Mouse (Mus musculus) C2C12 (cell line): Measurements from ENCODE around the gene Ncbp3. TPM values are rescaled to one million over a fixed set of nuclear protein-coding genes. Genes with fewer than 3 reads are reported as not detected.

Experiments used
- H3K27me3 ChIP-seq: one replicate; pipeline ENCODE4 v1.6.1; 2011; ENCODE audit not compliant: control insufficient read depth, insufficient read depth, insufficient read length
- H3K36me3 ChIP-seq: one replicate; pipeline ENCODE4 v1.6.1; 2011; ENCODE audit not compliant: control insufficient read depth, insufficient read depth
- H3K4me3 ChIP-seq: one replicate; pipeline ENCODE4 v1.5.1; 2011; ENCODE audit warnings: mild to moderate bottlenecking, control low read depth; ENCODE audit not compliant: poor library complexity, insufficient read depth, severe bottlenecking
- H3K79me2 ChIP-seq: one replicate; pipeline ENCODE4 v1.6.1; 2011; ENCODE audit not compliant: control insufficient read depth, insufficient read depth
- H3K79me3 ChIP-seq: one replicate; pipeline ENCODE4 v1.6.1; 2011; ENCODE audit warnings: low read depth, control low read depth
- H3ac ChIP-seq: one replicate; pipeline ENCODE3; 2011; ENCODE audit warnings: low read depth; ENCODE audit not compliant: control insufficient read depth, insufficient read length
- CEBPB ChIP-seq: IDR thresholded peaks from one replicate; pipeline ENCODE4 v1.6.1; 2011; ENCODE audit warnings: low read depth, mild to moderate bottlenecking, control low read depth, moderate library complexity
- CTCF ChIP-seq: IDR thresholded peaks from one replicate; pipeline ENCODE4 v1.5.1; 2011; ENCODE audit not compliant: control insufficient read depth, insufficient read depth, insufficient read length
- FOSL1 ChIP-seq: IDR thresholded peaks from one replicate; pipeline ENCODE4 v1.8.0; 2011; ENCODE audit warnings: mild to moderate bottlenecking, low read length; ENCODE audit not compliant: poor library complexity, insufficient read depth, severe bottlenecking
- MAX ChIP-seq: IDR thresholded peaks from one replicate; pipeline ENCODE4 v1.6.1; 2011; ENCODE audit warnings: mild to moderate bottlenecking, control low read depth
- MYOD1 ChIP-seq: IDR thresholded peaks from one replicate; pipeline ENCODE4 v1.6.1; 2011; ENCODE audit warnings: low read depth; ENCODE audit not compliant: control insufficient read depth, insufficient read length
- MYOG ChIP-seq: IDR thresholded peaks from one replicate; pipeline ENCODE4 v1.6.1; 2011; ENCODE audit not compliant: control insufficient read depth, insufficient read length; ENCODE audit errors: extremely low read depth
- USF1 ChIP-seq: IDR thresholded peaks from one replicate; pipeline ENCODE4 v1.6.1; 2011; ENCODE audit warnings: low read depth, mild to moderate bottlenecking, control low read depth, moderate library complexity
- long read RNA-seq, 2 experiments: library from polyadenylated mRNA; unstranded; transcript quantifications; one replicate each; pipeline ENCODE4 v2.0.0; 2019 to 2020
- polyA plus RNA-seq: library from polyadenylated mRNA; unstranded; fragments of >200 nt; fragmentation: generic; extraction: Trizol; gene quantifications from one replicate; pipeline ENCODE4 v1.2.1, GENCODE M21; 2012; ENCODE audit warnings: missing spikeins

Ncbp3 gene
- polyA plus RNA-seq, result 3.6 TPM
- long read RNA-seq, experiment 1, full-length matches to known transcripts, result 15 of 22 reads
- long read RNA-seq, experiment 1, partial matches to known transcripts, result 4 of 22 reads
- long read RNA-seq, experiment 1, other reads (novel, unspliced or antisense), result 3 of 22 reads
- long read RNA-seq, experiment 2, full-length matches to known transcripts, result 177 of 188 reads
- long read RNA-seq, experiment 2, partial matches to known transcripts, result 4 of 188 reads
- long read RNA-seq, experiment 2, other reads (novel, unspliced or antisense), result 7 of 188 reads

DNA sequence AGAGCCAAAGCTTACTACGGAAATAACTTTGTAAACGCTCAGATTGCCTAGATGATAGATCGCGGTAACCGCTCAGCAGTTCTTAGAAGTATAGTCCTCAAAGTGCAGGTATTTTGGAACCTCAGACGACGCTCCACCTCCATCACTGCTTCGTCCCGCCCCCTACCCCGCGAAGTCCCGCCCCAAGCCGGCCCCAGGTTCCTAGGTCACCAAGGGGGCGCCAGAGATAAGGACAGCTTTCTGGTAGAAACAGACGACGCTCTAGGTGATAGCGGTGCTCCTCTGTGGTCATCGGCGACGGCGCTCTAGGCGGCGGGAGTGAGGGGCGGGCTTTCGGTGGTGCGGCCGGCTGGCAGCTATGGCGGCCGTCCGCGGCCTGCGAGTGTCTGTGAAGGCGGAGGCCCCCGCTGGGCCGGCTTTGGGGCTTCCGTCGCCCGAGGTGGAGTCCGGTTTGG lies at the start of gene Ncbp3:
Gene Ncbp3, plus strand, starts transcription at position 242 of the 455 bp plus-strand sequence.
- TF ChIP-seq CEBPB, result no peak
- no peak for TF ChIP-seq MYOG
- no peak for TF ChIP-seq FOSL1
- TF ChIP-seq MAX, result peak; percentile 72
- TF ChIP-seq USF1, result no peak
- no peak for TF ChIP-seq MYOD1
- peak; percentile 88 for TF ChIP-seq CTCF
- H3K36me3 ChIP-seq, result peaks cover 27% of the 10 kb centered on the region
- H3K27me3 ChIP-seq, result no peaks in the 10 kb centered on the region
- H3ac ChIP-seq, result peak within 1 kb of the TSS; percentile 99
- H3K4me3 ChIP-seq, result peak within 1 kb of the TSS; percentile 85
- H3K79me3 ChIP-seq, result peaks cover 9% of the 10 kb centered on the region
- peaks cover 35% of the 10 kb centered on the region for H3K79me2 ChIP-seq

DNA sequence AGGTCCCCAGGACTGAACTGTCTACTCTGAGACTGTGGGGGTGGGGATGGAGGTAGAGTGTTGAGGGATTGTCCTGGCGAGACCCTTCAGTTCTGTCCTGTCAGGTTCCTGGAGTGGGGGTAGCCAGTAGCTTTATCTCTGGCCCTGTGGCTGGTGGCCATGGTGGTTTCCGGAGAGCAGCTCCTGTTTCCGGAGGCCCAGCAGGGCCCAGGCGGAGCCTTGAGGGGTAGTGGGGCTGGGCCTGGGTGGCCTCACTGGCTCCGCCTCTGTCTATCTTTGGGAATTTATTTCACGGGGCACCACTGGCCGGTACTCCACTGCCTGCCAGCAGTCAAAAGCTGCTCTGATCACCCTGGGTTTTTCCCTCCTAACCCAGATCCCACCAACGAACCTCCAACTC lies 48.8 kb upstream of the Ncbp3 start, which contains the start of gene P2rx1:
Gene P2rx1, plus strand, starts transcription at position 333 of the 400 bp plus-strand sequence.
- no peaks in the 10 kb centered on the region for H3K27me3 ChIP-seq
- no peaks in the 10 kb centered on the region for H3K79me3 ChIP-seq
- TF ChIP-seq MYOG (no peak), MAX (no peak), CTCF (no peak), FOSL1 (no peak), USF1 (no peak), MYOD1 (no peak), CEBPB (no peak)
- no peak within 1 kb of the TSS for H3ac ChIP-seq
- H3K79me2 ChIP-seq, result no peaks in the 10 kb centered on the region
- no peaks in the 10 kb centered on the region for H3K36me3 ChIP-seq
- H3K4me3 ChIP-seq, result no peak within 1 kb of the TSS

DNA sequence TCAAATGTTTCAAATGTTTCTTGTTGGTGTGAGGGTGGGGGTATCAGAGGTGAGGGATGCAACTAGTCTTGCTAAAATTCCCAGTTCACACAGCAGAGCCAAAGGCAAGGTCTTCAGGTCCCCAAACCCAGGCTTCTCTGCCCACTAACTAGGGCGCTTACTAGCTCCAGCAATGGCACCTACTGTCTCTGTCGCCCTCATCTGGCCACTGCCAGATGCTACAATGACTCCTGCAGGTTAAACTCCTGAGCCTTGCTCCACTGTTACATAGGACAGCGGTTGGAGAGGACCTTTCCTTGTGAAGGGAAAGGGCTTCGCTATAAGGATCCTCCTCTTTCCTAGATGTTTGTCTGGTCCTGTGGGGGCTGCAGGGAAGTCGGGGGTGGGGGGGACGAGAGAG lies 46.6 kb upstream of the Ncbp3 start:
- Histone ChIP-seq H3ac (no peak overlapping the region), H3K36me3 (no peaks in the 10 kb centered on the region), H3K79me3 (no peaks in the 10 kb centered on the region), H3K4me3 (no peak overlapping the region), H3K79me2 (no peaks in the 10 kb centered on the region), H3K27me3 (no peaks in the 10 kb centered on the region)
- TF ChIP-seq MYOD1 (no peak), CTCF (peak; percentile 91), MYOG (no peak)

DNA sequence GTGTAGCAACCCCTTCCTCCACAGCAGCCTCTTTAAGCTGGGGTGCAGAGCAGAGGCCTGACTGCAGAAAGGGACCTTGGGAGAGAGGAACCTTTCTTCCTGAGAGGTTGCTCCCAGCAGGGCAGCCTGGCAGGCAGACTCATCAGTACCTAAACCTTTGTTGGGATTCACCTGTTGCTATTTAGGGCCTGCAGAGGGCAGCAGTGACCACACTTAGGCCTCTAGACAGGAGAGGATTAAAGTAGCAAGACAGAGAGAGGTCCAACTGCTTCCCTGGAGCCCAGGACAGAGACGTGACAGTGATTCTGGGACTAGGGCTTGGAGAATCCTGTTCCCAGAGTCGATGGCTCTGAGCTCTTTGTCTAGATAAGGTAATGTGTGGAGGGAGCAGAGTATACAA lies 41.2 kb upstream of the Ncbp3 start:
- H3ac ChIP-seq, result no peak overlapping the region
- no peaks in the 10 kb centered on the region for H3K79me3 ChIP-seq
- TF ChIP-seq CTCF (peak; percentile 51), FOSL1 (no peak)
- peaks cover 4% of the 10 kb centered on the region for H3K27me3 ChIP-seq
- no peaks in the 10 kb centered on the region for H3K79me2 ChIP-seq
- no peaks in the 10 kb centered on the region for H3K36me3 ChIP-seq
- no peak overlapping the region for H3K4me3 ChIP-seq

DNA sequence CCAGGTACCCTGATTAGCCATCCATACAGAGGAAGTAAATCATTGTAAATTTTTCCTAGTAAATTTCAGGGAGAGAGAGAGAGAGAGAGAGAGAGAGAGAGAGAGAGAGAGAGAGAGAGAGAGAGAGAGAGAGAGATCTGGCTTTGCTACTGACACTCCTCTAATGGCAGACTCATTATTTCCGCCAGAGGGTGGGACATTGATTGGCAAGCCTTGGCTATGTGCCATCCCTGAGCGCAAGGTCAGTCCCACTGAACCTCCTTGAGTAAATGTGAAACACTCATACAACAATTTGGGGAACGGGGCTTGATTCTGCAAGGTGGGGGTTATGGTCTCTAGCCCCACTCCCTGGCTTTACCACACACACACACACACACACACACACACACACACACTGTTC lies 40.5 kb upstream of the Ncbp3 start:
- TF ChIP-seq FOSL1, result no peak
- no peak for TF ChIP-seq USF1
- no peak for TF ChIP-seq MYOG
- TF ChIP-seq CEBPB, result no peak
- TF ChIP-seq CTCF, result no peak
- TF ChIP-seq MYOD1, result no peak
- no peak for TF ChIP-seq MAX
- Histone ChIP-seq H3K27me3 (peaks cover 4% of the 10 kb centered on the region), H3ac (no peak overlapping the region)

DNA sequence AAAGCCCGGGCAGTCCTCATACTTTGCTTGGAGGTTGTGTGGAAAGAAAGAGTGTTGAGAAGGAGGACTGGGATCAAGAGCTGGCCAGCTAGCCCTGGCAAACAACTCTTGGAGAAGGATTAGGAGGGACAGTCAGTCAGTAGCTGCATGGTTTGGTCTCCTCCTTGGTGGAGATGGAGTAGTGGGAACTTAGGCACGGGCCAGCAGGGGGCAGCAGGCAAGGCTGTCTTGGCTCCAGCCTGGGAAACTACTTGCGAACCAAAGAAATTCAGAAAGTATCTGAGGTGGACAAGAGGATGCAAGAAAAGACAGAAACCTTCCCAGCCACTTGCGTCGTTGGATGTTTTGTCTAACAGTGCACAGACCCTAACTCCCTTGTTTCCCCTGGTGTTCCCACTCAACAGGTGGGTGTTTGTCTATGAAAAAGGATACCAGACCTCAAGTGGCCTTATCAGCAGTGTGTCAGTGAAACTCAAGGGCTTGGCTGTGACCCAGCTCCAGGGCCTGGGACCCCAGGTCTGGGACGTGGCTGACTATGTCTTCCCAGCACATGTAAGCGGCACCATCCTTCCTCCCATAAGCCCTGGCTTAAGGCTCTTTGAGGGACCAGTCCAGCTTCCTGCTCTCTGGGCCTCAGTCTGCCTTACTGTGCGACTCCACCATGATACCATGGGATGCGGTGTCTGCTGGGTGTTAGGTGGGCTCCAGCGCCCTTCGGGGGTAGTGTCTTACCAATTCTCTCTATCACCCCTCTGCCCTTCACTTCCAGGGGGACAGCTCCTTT lies 39.7 kb upstream of the Ncbp3 start:
- H3K79me2 ChIP-seq, result no peaks in the 10 kb centered on the region
- H3K4me3 ChIP-seq, result no peak overlapping the region
- no peak for TF ChIP-seq CEBPB
- TF ChIP-seq CTCF, result peak; percentile 68

More for the DNA sequence above, 40.5 kb upstream of the Ncbp3 start:
- Histone ChIP-seq H3K79me3 (no peaks in the 10 kb centered on the region), H3K79me2 (no peaks in the 10 kb centered on the region), H3K4me3 (no peak overlapping the region), H3K36me3 (no peaks in the 10 kb centered on the region)

More for the DNA sequence above, 39.7 kb upstream of the Ncbp3 start:
- Histone ChIP-seq H3ac (no peak overlapping the region), H3K36me3 (no peaks in the 10 kb centered on the region), H3K27me3 (peaks cover 4% of the 10 kb centered on the region), H3K79me3 (no peaks in the 10 kb centered on the region)
